Mouse (Mus musculus): ENCODE results near the gene Zfp791.
"Not testable (repeated sequence)": the region's sequence is repeated elsewhere in the genome, so short reads cannot be mapped to it uniquely, and the experiment has no call there.

Gene Zfp791

DNA sequence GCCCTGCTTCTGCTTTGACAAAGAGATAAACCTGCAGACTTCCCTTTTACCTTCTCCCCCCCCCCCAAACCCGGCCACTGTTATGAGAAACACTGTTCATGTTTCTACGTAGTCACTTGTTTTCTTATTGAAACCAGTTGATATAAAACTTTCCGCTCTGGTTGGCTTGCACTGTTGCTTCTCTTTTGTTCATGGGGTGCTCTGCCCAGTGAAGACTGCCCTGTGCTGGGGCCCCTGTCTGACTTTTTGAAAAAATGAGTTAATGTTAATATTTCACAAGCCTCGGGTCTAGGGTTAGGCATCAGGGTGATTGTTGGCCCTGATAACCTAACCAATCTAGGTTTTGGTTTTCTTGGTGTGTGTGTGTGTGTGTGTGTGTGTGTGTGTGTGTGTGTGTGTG is 40.7 kb downstream of the Zfp791 start:
- DNase-seq (ENCODE audit: low spot score) = not testable (repeated sequence)

DNA sequence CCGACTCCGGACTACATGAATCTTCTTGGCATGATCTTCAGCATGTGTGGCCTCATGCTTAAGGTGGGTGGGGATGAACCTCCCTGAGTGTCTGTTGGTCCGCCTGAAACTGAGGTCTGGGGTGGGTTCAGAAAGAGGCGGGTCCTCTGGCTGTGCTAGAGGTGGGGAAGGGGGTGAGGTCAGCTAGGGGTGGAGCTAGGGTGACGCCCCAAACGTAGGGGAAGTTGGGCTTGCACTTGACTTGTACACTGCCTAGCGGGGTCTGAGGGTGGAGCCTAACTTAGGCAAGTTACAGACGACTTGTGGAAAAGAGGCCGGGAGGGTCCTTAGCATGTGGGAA is 41.7 kb downstream of the Zfp791 start, which contains the start of gene Wdr83:
Gene Wdr83, minus strand, starts transcription at position 91 of the 340 bp plus-strand sequence.
- DNase-seq (ENCODE audit: low spot score) = peak; percentile 79

DNA sequence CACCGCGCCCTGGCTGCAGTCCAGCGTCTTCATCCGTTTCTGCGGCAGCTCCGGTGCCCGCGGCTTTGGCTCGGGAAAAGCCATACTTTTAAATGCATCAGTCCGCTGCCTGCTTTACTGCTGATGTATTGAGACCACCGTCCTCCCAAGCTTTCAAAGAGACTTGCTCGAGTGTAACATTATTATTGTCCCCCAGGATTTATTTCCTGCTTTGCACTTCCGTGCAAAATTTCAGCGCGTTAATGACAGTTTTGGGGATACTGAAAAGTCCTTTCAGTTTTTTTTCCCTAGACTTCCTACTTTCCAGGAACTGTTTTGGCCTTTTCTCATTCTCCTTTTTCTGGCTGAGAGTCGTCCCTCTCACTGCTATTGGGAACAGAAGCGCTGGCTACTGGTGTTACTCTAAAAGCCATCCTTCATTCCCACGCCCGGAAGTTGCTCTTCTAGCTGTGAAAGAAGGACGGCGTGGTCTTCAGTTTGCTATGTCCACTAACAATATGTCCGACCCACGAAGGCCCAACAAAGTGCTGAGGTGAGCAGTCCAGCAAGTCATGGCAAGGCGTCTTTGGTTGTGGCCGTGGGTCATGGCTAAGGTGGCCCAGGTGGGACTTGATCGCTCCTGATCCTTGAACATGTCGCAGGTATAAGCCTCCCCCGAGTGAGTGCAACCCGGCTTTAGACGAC is 42.2 kb downstream of the Zfp791 start, which contains the start of gene Wdr83os:
Gene Wdr83os, plus strand, starts transcription at position 209 of the 684 bp plus-strand sequence.
- peak; percentile 73 for DNase-seq (ENCODE audit: low spot score)

- peak; percentile 22 for DNase-seq (ENCODE audit: low spot score)
These were observed 42.7 kb downstream of the Zfp791 start for GRCm38 (mm10) chr8:85080214-85080531.

- DNase-seq (ENCODE audit: low spot score) = peak; percentile 94
These were observed 45.9 kb downstream of the Zfp791 start for GRCm38 (mm10) chr8:85076993-85077392.

GRCm38 (mm10) chr8:85076001-85076400 is 46.9 kb downstream of the Zfp791 start:
- DNase-seq (ENCODE audit: low spot score) = peak; percentile 64

GRCm38 (mm10) chr8:85074617-85075016 is 48.3 kb downstream of the Zfp791 start:
- DNase-seq (ENCODE audit: low spot score) = no peak

- no peak for DNase-seq (ENCODE audit: low spot score)
These were observed 48.7 kb downstream of the Zfp791 start for GRCm38 (mm10) chr8:85074167-85074566.

DNA sequence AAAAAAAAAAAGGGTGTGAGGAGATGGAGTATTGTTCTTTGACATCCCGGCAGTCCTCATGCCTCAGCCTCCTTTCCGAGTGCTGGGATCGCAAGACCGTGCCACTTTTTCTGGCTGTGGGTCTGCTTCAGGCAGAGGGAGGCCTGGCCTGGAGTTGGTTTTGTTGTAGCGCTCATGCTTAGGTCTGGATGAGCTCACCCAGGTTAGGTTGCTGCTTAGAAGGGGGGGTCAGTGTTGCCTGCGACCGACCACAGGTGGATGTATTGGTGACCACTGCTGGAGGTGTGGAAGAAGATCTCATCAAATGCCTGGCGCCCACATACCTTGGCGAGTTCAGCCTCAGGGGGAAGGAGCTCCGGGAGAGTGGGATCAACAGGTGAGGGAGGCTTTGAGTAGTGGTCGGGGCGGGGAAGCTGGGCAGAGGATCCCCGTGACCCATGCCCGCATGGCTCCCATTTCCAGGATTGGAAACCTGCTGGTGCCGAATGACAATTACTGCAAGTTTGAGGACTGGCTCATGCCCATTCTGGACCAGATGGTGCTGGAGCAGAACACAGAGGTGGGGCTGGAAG is 49.8 kb downstream of the Zfp791 start:
- no peak for DNase-seq (ENCODE audit: low spot score)

GRCm38 (mm10) chr8:85072364-85072929 is 50.4 kb downstream of the Zfp791 start:
- no peak for DNase-seq (ENCODE audit: low spot score)

DNA sequence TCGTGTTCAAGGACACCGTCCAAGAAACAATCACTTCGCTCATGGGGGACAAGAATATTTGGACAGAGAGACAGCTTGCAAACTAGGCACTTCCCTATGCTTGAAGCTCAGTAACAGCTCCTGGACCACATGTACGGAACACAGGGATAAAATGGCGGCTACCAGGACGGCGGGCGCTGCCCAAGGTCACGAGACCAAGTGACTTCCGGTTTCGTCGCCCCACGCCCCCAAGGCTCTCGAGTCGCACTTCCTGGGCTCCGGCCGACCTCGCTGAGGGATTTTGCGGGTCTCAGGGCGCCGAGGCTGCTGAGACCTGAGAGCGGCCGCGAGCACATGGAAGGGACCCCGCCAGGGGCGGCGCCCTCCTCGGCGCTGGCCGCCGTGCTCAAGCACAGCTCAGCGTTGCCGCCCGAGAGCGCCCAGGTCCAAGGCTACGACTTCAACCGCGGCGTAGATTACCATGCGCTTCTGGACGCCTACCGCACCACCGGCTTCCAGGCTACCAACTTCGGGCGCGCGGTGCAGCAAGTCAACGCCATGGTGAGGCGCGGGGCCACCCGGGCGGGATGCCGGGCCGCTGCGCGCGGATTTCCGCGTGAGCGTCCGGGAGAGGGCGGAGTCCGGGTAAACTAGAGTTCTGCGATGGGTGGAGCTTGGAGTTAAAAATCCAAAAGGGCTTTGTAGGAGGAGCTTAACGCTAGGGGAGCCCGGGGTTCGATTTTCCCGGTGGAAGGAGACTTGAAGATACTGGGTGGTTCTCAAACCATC is 51.2 kb downstream of the Zfp791 start, which contains the start of gene Dhps:
Gene Dhps, plus strand, starts transcription at position 244 of the 768 bp plus-strand sequence.
- peak; percentile 98 for DNase-seq (ENCODE audit: low spot score)

GRCm38 (mm10) chr8:85071041-85071440 is 51.9 kb downstream of the Zfp791 start:
- peak; percentile 23 for DNase-seq (ENCODE audit: low spot score)

DNA sequence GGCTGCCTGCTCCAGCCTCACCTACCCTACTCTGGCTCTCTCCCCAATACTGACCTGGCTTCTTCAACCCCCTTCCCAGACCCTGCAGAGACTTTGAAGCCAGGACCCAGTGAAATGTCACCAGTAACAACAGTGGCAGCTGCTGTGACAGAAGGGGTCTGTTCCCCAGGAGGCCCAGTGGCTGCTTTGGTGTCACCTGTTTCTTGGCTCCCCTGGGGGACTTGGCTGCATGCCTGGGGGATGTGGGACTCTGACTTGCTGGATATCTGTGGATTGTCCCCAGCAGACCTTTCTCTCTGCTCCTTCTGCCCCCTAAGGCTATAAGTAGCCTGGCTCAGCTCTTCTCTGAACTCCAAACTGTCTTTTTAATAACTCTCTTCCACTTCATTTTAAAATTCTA is 54.9 kb downstream of the Zfp791 start, which contains the start of gene Gm5741:
Gene Gm5741, minus strand, starts transcription at position 1 of the 400 bp plus-strand sequence.
- DNase-seq (ENCODE audit: low spot score) = no peak

DNA sequence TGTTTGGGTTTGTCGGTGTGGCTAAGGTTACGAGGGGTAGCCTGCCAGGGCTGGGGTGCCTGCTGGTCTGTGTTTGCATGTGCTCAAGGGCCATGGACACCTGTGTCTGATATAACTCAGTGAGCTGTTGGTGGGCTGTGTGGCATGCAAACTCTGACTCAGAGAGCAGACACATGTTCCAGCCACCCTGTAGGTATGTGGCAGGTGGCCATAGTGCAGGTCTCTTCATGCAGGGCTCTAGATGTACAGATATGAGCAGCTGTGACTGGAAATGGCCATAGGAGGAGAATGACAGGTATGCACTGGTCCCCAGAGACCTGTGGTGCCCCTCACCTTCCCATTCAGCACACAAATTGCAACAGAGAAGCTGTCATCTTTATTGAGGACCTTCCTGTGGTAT is 55.7 kb downstream of the Zfp791 start:
- no peak for DNase-seq (ENCODE audit: low spot score)

GRCm38 (mm10) chr8:85065213-85065612 is 57.7 kb downstream of the Zfp791 start:
- no peak for DNase-seq (ENCODE audit: low spot score)

DNA sequence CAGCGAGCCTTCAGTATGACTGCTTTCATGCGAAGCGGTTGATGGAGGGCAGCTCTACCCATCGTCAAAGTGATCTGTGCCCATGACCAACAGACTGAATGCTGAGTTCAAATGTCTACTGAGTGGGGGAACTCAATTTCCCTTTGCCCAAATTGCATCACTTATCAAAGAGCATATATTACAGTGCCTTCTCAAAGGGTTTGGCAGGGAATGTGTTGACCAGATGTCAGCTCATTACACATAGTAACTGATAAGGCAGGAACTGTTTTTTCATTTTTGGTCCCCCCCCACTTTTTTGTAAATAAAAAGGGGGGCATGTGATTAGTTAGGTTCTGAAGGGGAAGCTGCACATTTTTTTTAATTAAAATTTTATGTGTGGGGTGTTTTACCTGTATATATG is 60.3 kb downstream of the Zfp791 start:
- DNase-seq (ENCODE audit: low spot score) = no peak

GRCm38 (mm10) chr8:85059879-85060616 is 62.8 kb downstream of the Zfp791 start, which contains the start of gene Fbxw9:
Gene Fbxw9 (plus strand): TSS chr8:85060055.
- peak; percentile 95 for DNase-seq (ENCODE audit: low spot score)

Data from embryo, embryonic 10 days (tissue).